Mouse (Mus musculus) left cerebral cortex, adult 8-10 months (tissue): ENCODE results near the gene Samd4. TPM values are rescaled to one million over a fixed set of nuclear protein-coding genes. Genes with fewer than 3 reads are reported as not detected.

Experiments
- DNase-seq, 2 experiments: peaks; one replicate each; pipeline ENCODE4 v3.0.0; 2022; ENCODE audit warnings: low spot score in 2 of 2
- total RNA-seq, 4 experiments: library from RNA; stranded (reverse); gene quantifications; 2 replicates each; pipeline ENCODE4 v1.2.4; 2022

The Samd4 gene
- total RNA-seq, 4 experiments from 2014 or later: 24.1 to 31.0 (median 26.4) TPM

DNA sequence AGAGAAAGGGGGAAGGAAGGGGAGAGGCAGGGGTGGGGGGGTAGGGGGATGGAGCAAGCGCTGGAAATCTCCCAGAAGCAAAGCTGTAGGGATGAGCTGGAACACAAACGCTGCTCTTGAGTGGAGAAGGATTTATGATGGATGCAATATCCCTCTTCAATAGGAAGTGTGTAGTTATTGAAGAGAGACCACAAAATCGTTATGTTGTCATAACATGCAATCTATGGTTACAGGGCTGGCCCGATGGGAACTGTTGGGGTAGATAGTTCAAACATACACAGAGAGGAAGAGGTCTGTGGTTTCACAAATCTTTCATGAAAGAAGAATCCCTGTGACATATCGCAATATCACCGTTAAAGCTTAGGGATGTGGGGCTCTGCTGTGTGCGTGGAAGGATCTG lies 112.0 kb downstream of the Samd4 start:
- DNase-seq: no peak

DNA sequence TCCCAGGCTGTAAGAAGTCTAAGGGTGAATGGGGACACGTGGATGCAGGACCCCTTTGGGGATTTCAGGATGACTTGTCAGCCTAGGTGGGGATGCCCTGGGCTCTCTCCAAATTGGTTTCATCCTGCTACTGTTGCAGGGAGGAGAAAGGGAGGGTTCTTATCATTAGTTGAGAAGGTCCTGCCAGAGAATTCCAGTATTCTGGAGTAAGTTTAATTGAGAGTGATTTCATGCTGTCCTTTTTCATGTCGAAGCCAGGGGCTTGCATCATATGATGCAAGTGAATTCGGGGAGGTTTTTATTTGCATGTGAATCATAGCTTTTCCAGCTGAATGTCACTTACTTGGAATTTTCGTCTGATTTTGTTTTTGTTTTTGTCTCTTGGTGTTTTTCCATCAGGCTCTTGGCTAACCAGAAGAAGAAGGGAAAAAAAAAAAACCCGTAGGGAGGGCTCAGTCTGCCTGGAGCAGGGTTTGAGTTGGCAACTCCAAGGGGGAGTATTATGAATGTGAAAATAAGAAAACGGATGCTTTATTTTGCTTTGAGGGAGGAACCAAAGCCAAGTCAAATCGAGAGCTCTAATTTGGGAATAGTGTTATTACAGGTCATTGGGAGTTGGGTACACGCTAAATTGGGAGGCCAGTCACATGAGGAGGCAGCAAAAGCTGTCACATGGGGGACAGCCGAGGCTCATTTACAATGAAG lies 116.8 kb downstream of the Samd4 start:
- no peak for DNase-seq

- no peak for DNase-seq
Observed at GRCm38 (mm10) chr14:47000096-47000736, 117.6 kb downstream of the Samd4 start.

DNA sequence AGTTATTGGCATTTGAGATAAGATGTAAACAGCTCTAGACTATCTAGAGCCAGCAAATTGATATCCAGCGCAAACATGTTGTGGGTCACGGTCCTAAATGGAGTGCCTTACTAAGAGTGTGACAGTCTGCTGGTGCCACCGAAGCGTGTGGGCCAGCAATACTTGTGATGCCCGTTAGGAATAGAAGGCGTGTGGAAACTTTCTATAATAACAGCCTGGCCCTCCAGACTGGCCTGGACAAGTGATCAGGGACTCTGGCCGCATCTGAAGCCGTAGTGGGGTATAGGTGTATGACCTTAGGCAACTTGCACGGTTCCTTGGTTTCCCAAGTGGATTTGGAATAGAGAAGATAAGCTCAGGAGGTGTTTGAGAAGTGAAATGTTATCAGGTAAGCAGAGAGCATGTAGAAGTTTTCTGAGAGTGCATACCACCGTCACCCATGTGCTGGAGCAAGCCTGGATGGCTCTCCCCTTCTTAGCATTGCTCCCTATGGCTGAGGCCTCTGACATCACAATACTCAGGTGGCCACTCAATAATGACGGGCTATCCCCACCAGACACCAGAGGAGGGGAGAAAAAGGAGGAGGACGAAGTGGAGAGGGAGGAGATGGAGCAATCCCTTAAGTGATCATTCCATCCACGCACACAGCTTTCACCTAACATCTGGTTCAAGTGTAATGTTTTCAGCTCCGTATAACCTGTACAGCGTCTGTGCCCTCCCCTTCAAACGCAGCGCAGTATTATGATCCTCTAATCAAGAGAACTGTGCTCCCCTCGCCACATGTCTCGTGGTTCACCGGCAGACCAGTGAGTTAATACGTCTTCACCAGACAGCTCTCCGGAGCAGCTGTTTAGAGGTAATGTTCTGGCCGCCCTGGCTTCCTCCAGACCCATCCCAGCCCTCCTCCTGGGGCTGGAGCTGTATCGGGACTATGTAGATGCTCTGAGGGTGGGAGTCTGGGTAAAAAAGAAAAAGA lies 118.4 kb downstream of the Samd4 start:
- no peak for DNase-seq

GRCm38 (mm10) chr14:47004161-47004560 lies 121.5 kb downstream of the Samd4 start:
- no peak for DNase-seq

- peak in 1 of 2 experiments; percentile 67 for DNase-seq
Observed at GRCm38 (mm10) chr14:47011171-47012139, 128.8 kb downstream of the Samd4 start.

DNA sequence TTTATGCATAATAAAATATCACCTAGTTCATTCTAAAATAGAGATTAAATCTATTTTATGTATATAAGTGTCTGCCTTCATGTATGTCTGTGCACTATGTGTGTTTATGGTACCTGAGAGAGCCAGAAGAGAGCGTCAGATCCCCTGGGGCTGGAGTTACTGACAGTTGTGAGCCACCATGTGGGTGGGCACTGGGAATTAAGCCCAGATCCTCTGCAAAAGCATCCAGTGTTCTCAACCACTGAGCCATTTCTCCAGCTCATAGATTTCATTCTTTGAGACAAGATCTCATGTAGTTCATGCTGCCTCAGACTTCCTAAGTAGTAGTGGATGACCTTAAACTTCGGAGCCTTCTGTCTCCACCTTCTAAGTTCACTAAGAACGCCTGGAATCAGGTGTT lies 133.0 kb downstream of the Samd4 start:
- no peak for DNase-seq

DNA sequence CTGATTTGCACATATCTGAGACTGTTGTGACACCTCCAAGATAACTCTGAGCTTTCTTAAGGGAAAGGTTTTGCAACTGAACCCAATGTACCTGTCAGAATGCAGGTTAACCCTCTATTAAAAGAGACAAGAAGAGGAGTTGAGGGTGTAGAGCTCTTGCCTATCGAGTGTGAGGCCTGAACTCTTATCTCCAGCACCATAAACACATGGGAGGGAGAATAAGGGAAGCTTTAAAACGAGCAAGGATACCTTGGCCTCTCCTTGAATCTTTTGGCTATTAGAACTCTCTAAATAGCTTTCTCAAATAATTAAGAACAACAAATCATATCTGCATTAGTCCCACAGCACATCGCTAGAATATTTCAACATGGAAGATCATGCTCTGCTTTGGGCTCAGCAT lies 135.0 kb downstream of the Samd4 start:
- no peak for DNase-seq

DNA sequence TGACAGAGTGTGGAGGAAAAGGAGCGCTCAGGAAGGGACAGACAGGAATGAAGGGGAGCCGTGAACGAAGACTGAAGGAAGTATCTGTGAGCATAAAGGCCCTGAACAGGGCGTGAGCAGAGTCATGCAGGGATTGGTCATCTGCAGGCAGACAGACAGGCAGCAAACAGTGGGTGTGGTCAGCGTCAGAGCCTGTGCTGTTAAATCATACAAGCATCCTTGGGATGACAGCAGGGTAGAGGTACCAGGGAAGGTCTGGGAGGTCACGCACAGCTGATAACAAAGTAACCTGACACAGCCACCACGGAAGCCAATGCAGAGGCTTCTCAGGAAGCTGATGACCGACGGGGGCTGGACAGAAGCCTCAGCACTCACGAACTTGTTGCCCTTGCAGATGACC lies 138.2 kb downstream of the Samd4 start:
- DNase-seq: no peak

DNA sequence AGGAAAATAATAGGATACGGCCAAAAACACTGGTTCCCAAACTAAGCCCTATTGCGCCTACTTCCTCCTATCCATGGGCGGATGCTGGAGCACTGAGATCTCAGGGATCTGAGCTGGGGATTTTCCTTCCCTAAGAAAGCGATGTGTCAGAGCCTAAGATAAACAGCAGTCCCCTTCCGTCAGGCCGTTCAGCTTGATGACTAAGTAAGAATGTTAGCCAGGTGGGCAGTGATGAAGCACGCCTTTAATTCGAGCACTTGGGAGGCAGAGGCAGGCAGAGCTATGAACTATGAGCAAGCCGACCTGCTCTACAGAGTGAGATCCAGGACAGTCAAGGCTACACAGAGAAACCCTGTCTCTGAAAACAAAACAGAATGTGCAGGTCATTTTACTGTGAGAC lies 140.9 kb downstream of the Samd4 start:
- no peak for DNase-seq

DNA sequence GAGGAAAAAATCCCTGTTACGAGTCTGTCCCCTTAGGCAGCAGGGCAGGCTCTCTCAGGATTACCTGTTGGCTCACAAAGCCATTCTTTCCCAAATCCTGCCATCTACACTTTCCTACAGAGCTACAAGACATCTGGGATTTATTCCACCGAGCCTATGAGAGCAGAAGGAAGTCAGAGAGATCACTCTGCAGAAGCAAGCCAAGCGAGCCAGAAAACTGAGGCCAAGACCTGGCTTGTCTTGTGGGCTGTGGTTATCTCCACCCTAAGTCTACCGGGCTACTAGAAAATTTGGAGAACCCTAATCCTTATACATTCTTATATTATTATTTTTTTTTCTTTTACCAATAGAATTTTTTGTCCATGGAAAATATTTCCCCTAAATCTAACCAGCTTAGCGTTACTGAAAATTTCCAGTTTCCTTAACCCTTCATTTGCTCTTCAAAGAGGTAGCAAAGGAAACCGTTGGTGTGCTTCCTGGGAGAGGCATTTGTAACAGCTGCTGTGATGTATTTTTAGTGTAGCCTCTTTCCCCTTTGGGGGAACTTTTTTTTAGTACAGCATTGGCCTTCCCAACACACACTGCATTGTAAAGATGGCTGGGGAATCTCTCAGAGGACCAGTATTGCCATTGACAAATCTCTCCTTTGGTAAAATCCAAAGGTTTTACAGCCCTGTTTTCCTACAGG lies 144.9 kb downstream of the Samd4 start:
- DNase-seq: no peak

DNA sequence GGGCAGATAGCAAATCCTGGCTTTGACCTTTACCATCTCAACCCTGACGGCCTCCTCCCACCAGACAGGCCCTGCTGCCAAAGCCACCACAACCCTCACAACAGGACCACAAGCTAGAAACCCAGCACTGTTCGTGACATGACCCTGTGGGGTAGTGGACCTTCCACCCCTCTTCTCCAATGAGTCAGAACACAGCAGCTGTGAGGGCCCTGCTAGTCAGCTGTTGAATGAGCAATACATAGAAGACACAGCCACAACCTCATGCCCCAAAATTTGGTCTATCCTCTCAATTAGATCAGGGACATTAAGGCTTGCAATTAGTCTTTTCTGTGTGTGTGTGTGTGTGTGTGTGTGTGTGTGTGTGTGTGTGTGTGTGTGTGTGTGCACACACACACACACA lies 148.9 kb downstream of the Samd4 start:
- no peak for DNase-seq

DNA sequence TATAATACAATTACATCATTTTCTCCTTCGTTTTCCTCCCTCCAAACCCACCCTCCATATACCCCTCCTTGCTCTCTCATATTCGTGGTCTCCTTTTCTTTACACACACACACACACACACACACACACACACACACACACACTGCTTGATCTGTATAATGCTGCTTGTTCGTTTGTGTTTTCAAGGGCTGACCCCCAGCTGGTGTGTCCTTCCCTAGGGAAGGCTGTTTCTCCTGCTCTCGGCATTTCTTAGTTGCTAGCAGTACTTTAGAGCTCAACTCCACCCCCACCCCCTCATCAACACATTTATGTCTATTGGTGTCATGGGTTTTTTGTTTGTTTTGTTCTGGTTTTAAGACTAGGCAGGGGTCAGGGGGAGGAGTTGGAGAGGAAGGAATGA lies 149.5 kb downstream of the Samd4 start:
- no peak for DNase-seq

DNA sequence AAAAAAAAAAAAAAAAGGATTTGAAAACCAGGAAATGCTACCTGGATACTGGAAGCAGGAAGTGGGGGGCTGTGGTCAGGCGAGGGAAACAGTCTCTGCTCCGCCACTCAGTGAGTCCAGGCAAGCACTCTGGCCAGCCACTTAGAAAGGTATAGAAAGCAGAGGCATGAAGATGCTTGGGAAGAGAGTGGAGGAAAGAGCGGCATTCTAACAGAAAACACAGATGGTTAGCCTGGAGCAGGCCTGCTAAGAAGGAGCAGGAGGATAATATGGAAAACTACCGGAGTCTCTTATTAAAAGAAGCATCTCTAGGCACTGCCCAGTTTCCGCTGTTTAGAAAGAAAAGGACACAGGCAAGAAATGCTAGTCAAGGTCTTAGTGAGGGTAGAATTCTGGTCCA lies 150.8 kb downstream of the Samd4 start:
- DNase-seq: no peak

DNA sequence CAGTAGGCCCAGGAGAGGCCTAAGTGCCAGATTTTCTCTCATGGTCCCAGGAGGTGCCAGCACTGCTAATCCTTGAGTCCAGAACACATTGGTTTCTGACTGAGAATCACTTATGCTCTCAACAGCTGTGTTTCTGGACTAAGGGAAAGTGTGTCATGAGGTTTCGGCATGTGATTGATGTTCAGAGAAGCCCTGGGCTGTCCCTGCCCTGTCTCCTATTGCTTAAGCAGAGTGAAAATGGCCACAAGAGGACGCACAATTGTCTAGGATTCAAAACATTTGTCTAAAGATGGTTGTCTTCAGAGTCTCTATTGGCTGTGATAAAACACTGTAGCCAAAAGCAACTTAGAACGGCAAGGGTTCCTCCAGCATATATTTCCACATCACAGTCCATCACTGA lies 159.0 kb downstream of the Samd4 start:
- no peak for DNase-seq

DNA sequence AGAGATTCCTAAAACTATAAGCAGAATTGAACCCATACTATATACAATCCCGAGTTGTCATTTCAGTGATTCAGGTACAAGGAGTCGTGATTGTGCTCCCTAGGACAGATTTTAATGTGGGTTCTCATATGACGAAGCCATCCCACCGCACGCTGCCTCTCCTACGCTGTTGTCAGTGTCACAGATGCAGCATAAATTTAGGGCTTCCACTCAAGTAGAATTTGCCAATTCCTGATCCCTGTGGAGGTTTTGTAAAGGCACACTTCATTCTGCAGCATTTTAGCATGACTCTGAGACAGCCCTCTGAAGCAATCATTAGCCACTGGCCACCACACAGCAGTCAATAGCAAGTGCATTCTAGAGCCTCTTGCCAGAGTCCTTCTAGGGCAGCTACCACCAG lies 166.4 kb downstream of the Samd4 start:
- DNase-seq: peak in 1 of 2 experiments; percentile 16

GRCm38 (mm10) chr14:47051743-47052610 lies 169.3 kb downstream of the Samd4 start:
- no peak for DNase-seq

DNA sequence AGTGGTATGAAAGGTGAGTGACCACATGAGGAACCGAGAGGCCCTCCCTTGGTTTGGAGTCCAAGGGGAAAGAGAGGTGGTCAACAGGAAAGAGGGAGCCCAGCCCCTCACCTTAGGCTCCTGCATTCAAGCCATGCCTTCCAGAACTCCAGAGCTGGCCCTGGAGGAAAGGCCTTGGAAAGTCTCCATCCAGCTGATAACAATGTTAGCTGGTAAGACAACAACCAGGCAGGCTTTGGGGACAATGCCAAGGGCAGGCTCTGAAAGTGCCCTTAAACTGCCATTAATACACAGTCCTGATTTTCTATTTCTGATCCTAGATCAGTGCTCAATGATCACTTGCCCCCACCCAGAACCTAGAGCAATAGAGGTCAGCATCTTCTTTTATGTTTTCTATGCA lies 170.4 kb downstream of the Samd4 start:
- DNase-seq: no peak

GRCm38 (mm10) chr14:47053824-47054223 lies 171.2 kb downstream of the Samd4 start:
- no peak for DNase-seq
